Mouse (Mus musculus) heart, embryonic 12.5 days (tissue): ENCODE measurements around the gene Prkci. TPM values are rescaled to one million over a fixed set of nuclear protein-coding genes. Genes with fewer than 3 reads are reported as not detected.

Experiments
- ATAC-seq: fragments of 200-750 bp; cut with Nextera tagmentation; 2 replicates; pipeline ENCODE4 v1.8.0; 2017; ENCODE audit warnings: moderate TSS enrichment, moderate library complexity; ENCODE audit not compliant: insufficient number of reproducible peaks, low FRiP score
- H3K27ac ChIP-seq: fragments of 300-500 bp; sonication (generic); 2 replicates; pipeline ENCODE4 v1.5.1; 2016; ENCODE audit warnings: mild to moderate bottlenecking, moderate library complexity; ENCODE audit not compliant: poor library complexity, severe bottlenecking
- H3K27me3 ChIP-seq: fragments of 300-500 bp; sonication (generic); replicated peaks from 2 replicates; pipeline ENCODE4 v1.6.1; 2016; ENCODE audit warnings: mild to moderate bottlenecking, moderate library complexity
- H3K36me3 ChIP-seq: fragments of 300-500 bp; sonication (generic); 2 replicates; pipeline ENCODE4 v1.6.1; 2016; ENCODE audit warnings: mild to moderate bottlenecking, moderate library complexity
- H3K4me1 ChIP-seq: fragments of 300-500 bp; sonication (generic); replicated peaks from 2 replicates; pipeline ENCODE4 v1.6.1; 2016; ENCODE audit warnings: mild to moderate bottlenecking
- H3K4me2 ChIP-seq: fragments of 300-500 bp; sonication (generic); 2 replicates; pipeline ENCODE4 v1.6.1; 2016; ENCODE audit warnings: mild to moderate bottlenecking, moderate library complexity
- H3K4me3 ChIP-seq: fragments of 300-500 bp; sonication (generic); 2 replicates; pipeline ENCODE4 v1.5.1; 2016; ENCODE audit warnings: mild to moderate bottlenecking
- H3K9ac ChIP-seq: fragments of 300-500 bp; sonication (generic); 2 replicates; pipeline ENCODE4 v1.6.1; 2016; ENCODE audit warnings: mild to moderate bottlenecking, moderate library complexity
- H3K9me3 ChIP-seq: fragments of 300-500 bp; sonication (generic); replicated peaks from 2 replicates; pipeline ENCODE4 v1.6.1; 2016; ENCODE audit warnings: mild to moderate bottlenecking, moderate library complexity
- WGBS: fragments of 180-500 bp; shearing (Covaris S2); methylation state at CpG from one replicate; pipeline ENCODE4 v1.1.7; 2016; 5-methylcytosine and 5-hydroxymethylcytosine counted together
- polyA plus RNA-seq: library from polyadenylated mRNA; unstranded; fragments of >200 nt; fragmentation: Nextera tagmentation; extraction: Ambion mirVana; gene quantifications from 2 replicates; pipeline ENCODE4 v1.2.1, GENCODE M21; 2016

The Prkci gene
- polyA plus RNA-seq, 1 experiment from 2014 or later: 28.9 TPM

- no peaks in the 10 kb centered on the region for H3K9me3 ChIP-seq
- ATAC-seq: peak; percentile 89
Observed at GRCm38 (mm10) chr3:30969104-30969581, 26.4 kb upstream of the Prkci start, which contains the start of gene Phc3. Phc3 (minus strand) TSS chr3:30969415.

GRCm38 (mm10) chr3:30975102-30975754, 20.3 kb upstream of the Prkci start:
- Histone ChIP-seq H3K4me2 (no peak overlapping the region), H3K4me3 (no peak overlapping the region), H3K4me1 (no peaks in the 10 kb centered on the region), H3K36me3 (no peaks in the 10 kb centered on the region), H3K9me3 (no peaks in the 10 kb centered on the region), H3K9ac (no peak overlapping the region), H3K27ac (no peak overlapping the region), H3K27me3 (no peaks in the 10 kb centered on the region)
- peak; percentile 33; the same call in 1 of the 2 replicates for ATAC-seq
- 43% methylated on average over 9 of the region's 9 CpGs for WGBS

More at GRCm38 (mm10) chr3:30969104-30969581, 26.4 kb upstream of the Prkci start, which contains the start of gene Phc3:
- WGBS: under 1% methylated on average over 34 of the region's 34 CpGs
- Histone ChIP-seq H3K4me1 (peaks cover 14% of the 10 kb centered on the region), H3K4me3 (peak within 1 kb of the TSS; percentile 88), H3K4me2 (peak within 1 kb of the TSS; percentile 71), H3K27me3 (no peaks in the 10 kb centered on the region), H3K27ac (peak within 1 kb of the TSS; percentile 88), H3K36me3 (peaks cover 21% of the 10 kb centered on the region), H3K9ac (peak within 1 kb of the TSS; percentile 96)

- no peak for ATAC-seq
- no peak overlapping the region for H3K4me2 ChIP-seq
- 19% methylated on average over 1 of the region's 1 CpGs for WGBS
- H3K27ac ChIP-seq: no peak overlapping the region
- no peak overlapping the region for H3K9ac ChIP-seq
- H3K9me3 ChIP-seq: no peaks in the 10 kb centered on the region
- no peak overlapping the region for H3K4me3 ChIP-seq
- H3K36me3 ChIP-seq: no peaks in the 10 kb centered on the region
- no peaks in the 10 kb centered on the region for H3K27me3 ChIP-seq
- H3K4me1 ChIP-seq: no peaks in the 10 kb centered on the region
Observed at GRCm38 (mm10) chr3:30976991-30977603, 18.4 kb upstream of the Prkci start.

GRCm38 (mm10) chr3:30981616-30982380, 13.7 kb upstream of the Prkci start:
- Histone ChIP-seq H3K27ac (no peak overlapping the region), H3K4me2 (no peak overlapping the region), H3K27me3 (no peaks in the 10 kb centered on the region), H3K4me3 (no peak overlapping the region), H3K9ac (no peak overlapping the region), H3K36me3 (no peaks in the 10 kb centered on the region), H3K9me3 (no peaks in the 10 kb centered on the region), H3K4me1 (no peaks in the 10 kb centered on the region)
- 63% methylated on average over 5 of the region's 5 CpGs for WGBS
- ATAC-seq: no peak

- WGBS: 71% methylated on average over 8 of the region's 8 CpGs
- no peaks in the 10 kb centered on the region for H3K27me3 ChIP-seq
- no peak overlapping the region for H3K4me3 ChIP-seq
- no peaks in the 10 kb centered on the region for H3K36me3 ChIP-seq
- H3K9ac ChIP-seq: no peak overlapping the region
- H3K27ac ChIP-seq: no peak overlapping the region
- H3K9me3 ChIP-seq: no peaks in the 10 kb centered on the region
- H3K4me2 ChIP-seq: no peak overlapping the region
- peaks cover 5% of the 10 kb centered on the region for H3K4me1 ChIP-seq
- ATAC-seq: no peak
Observed at GRCm38 (mm10) chr3:30982924-30983536, 12.5 kb upstream of the Prkci start.

GRCm38 (mm10) chr3:30987396-30988318, 7.9 kb upstream of the Prkci start:
- Histone ChIP-seq H3K36me3 (no peaks in the 10 kb centered on the region), H3K27ac (peak overlapping the region; percentile 66), H3K9me3 (no peaks in the 10 kb centered on the region), H3K27me3 (no peaks in the 10 kb centered on the region), H3K4me3 (peak overlapping the region; percentile 4; the same call in 1 of the 2 replicates), H3K4me2 (peak overlapping the region; percentile 48), H3K4me1 (peaks cover 10% of the 10 kb centered on the region), H3K9ac (no peak overlapping the region)
- WGBS: 45% methylated on average over 9 of the region's 9 CpGs
- ATAC-seq: peak; percentile 73

GRCm38 (mm10) chr3:30992161-30992560, 3.4 kb upstream of the Prkci start:
- H3K4me1 ChIP-seq: peaks cover 16% of the 10 kb centered on the region
- H3K9ac ChIP-seq: no peak overlapping the region
- H3K4me3 ChIP-seq: no peak overlapping the region
- H3K4me2 ChIP-seq: no peak overlapping the region
- H3K27ac ChIP-seq: no peak overlapping the region
- no peak for ATAC-seq
- no peaks in the 10 kb centered on the region for H3K36me3 ChIP-seq
- no peaks in the 10 kb centered on the region for H3K9me3 ChIP-seq
- 71% methylated on average over 7 of the region's 7 CpGs for WGBS
- no peaks in the 10 kb centered on the region for H3K27me3 ChIP-seq

- no peak overlapping the region for H3K4me2 ChIP-seq
- peaks cover 16% of the 10 kb centered on the region for H3K4me1 ChIP-seq
- no peak overlapping the region for H3K9ac ChIP-seq
- no peak overlapping the region for H3K4me3 ChIP-seq
- no peak overlapping the region for H3K27ac ChIP-seq
- H3K9me3 ChIP-seq: no peaks in the 10 kb centered on the region
- H3K27me3 ChIP-seq: no peaks in the 10 kb centered on the region
- no peaks in the 10 kb centered on the region for H3K36me3 ChIP-seq
- no peak for ATAC-seq
Observed at GRCm38 (mm10) chr3:30993066-30993573, 2.4 kb upstream of the Prkci start.

GRCm38 (mm10) chr3:30994859-30995258, 688 bp upstream of the Prkci start:
- Histone ChIP-seq H3K4me3 (peak overlapping the region; percentile 98), H3K9me3 (no peaks in the 10 kb centered on the region), H3K27ac (no peak overlapping the region)

More at GRCm38 (mm10) chr3:30994859-30995258, 688 bp upstream of the Prkci start:
- peaks cover 22% of the 10 kb centered on the region for H3K4me1 ChIP-seq
- H3K9ac ChIP-seq: 0 out of 2 replicates have a peak overlapping the region, but pooled peaks have one; percentile 42
- no peaks in the 10 kb centered on the region for H3K36me3 ChIP-seq
- WGBS: 20% methylated on average over 6 of the region's 6 CpGs
- no peaks in the 10 kb centered on the region for H3K27me3 ChIP-seq
- H3K4me2 ChIP-seq: peak overlapping the region; percentile 74
- ATAC-seq: no peak
